Mouse (Mus musculus) stomach, embryonic 14.5 days (tissue): ENCODE results near the gene Snx3. TPM values are rescaled to one million over a fixed set of nuclear protein-coding genes. Genes with fewer than 3 reads are reported as not detected.

Experiments used
- ATAC-seq: fragments of 200-750 bp; cut with Nextera tagmentation; 2 replicates; pipeline ENCODE4 v1.8.0; 2017; ENCODE audit warnings: low read depth, moderate TSS enrichment; ENCODE audit not compliant: insufficient number of reproducible peaks, insufficient read depth, low FRiP score
- H3K27ac ChIP-seq: fragments of 300-500 bp; sonication (generic); 2 replicates; pipeline ENCODE4 v1.5.1; 2014; ENCODE audit warnings: mild to moderate bottlenecking, low read length, moderate library complexity, mixed read lengths
- H3K27me3 ChIP-seq: fragments of 300-500 bp; sonication (generic); 2 replicates; pipeline ENCODE4 v1.6.1; 2014; ENCODE audit warnings: low read length, control low read depth, mixed read lengths; ENCODE audit not compliant: control insufficient read depth, insufficient read depth
- H3K36me3 ChIP-seq: fragments of 300-500 bp; sonication (generic); 2 replicates; pipeline ENCODE4 v1.6.1; 2014; ENCODE audit warnings: mild to moderate bottlenecking, control low read depth, low read length, moderate library complexity, mixed read lengths; ENCODE audit not compliant: control insufficient read depth, insufficient read depth
- H3K4me1 ChIP-seq: fragments of 300-500 bp; sonication (generic); 2 replicates; pipeline ENCODE4 v1.6.1; 2014; ENCODE audit warnings: low read length, control low read depth, mixed read lengths; ENCODE audit not compliant: control insufficient read depth, insufficient read depth
- H3K4me2 ChIP-seq: fragments of 300-500 bp; sonication (generic); replicated peaks from 2 replicates; pipeline ENCODE4 v1.6.1; 2014; ENCODE audit warnings: low read depth, low read length, control low read depth
- H3K4me3 ChIP-seq: fragments of 300-500 bp; sonication (generic); 2 replicates; pipeline ENCODE4 v1.5.1; 2014; ENCODE audit warnings: low read depth, low read length, control low read depth
- H3K9ac ChIP-seq: fragments of 300-500 bp; sonication (generic); replicated peaks from 2 replicates; pipeline ENCODE4 v1.6.1; 2014; ENCODE audit warnings: low read depth, mild to moderate bottlenecking, control low read depth, low read length, moderate library complexity, mixed read lengths
- H3K9me3 ChIP-seq: fragments of 300-500 bp; sonication (generic); 2 replicates; pipeline ENCODE4 v1.6.1; 2016; ENCODE audit warnings: low read depth, low read length, control low read depth; ENCODE audit not compliant: control insufficient read depth
- WGBS: fragments of 180-500 bp; shearing (Covaris S2); extraction: QIAGEN DNeasy Blood & Tissue Kit; methylation state at CpG from one replicate; pipeline ENCODE4 v1.1.7; 2014; 5-methylcytosine and 5-hydroxymethylcytosine counted together
- polyA plus RNA-seq: library from polyadenylated mRNA; unstranded; fragments of >200 nt; fragmentation: Nextera tagmentation; extraction: Ambion mirVana; gene quantifications from 2 replicates; pipeline ENCODE4 v1.2.1, GENCODE M21; 2014

Snx3 gene
- polyA plus RNA-seq, 1 experiment from 2014 or later = 311 TPM

DNA sequence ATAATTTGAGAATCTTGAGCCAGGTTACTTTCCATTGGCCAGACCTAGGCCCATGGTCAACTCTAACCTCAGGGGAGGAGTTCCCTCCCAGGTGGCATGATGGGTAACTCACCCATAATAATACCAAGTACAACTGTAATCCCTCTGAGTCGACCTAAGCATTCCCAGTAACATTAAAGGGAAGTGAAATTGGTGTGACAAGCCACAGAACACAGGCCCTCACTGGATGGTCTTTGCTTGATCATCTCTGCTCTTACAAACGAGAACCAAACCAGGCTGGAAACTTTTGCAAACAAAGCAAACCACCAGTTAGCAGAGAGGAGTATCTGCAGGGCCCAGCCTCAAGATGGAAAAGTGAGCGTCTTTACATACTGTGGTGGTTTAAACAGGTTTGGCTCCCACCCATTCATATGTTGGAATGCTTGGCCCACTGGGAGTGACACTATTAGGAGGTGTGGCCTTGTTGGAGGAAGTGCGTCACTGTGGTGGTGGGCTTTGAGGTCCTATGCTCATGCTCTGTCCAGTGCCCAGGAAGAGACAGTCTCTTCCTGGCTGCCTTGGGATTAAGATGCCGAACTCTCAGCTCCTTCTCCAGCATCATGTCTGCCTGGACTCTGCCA, 57.9 kb downstream of the Snx3 start:
- Histone ChIP-seq H3K27me3 (0 out of 2 replicates have a peak, but pooled peaks cover 6% of the 10 kb centered on the region), H3K4me3 (no peak overlapping the region), H3K27ac (no peak overlapping the region), H3K4me1 (no peaks in the 10 kb centered on the region), H3K9ac (no peak overlapping the region), H3K9me3 (no peaks in the 10 kb centered on the region), H3K36me3 (no peaks in the 10 kb centered on the region), H3K4me2 (no peak overlapping the region)
- ATAC-seq = no peak
- WGBS = 70% methylated on average over 5 of the region's 5 CpGs

DNA sequence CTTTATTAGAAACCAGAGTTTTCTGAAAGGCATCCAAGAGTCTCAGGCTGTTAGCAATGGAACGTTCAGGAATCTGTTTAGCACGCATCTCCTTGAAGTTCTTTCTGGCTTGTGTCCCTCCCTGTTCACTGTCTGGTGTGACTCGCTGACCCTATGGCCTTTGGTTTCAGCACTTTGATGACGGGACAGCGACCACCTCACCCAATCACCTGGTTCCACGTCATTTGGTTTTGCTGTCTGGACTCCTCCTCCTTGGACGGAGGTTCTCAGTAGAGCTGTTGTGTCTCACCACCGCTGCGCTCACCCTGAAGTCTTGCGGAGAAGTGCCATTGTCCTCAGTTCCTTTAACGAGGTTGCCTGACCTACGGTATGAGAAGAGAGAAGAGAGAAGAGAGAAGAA, 60.4 kb downstream of the Snx3 start:
- H3K36me3 ChIP-seq = no peaks in the 10 kb centered on the region
- no peak overlapping the region for H3K4me3 ChIP-seq
- no peak overlapping the region for H3K4me2 ChIP-seq
- H3K27me3 ChIP-seq = peaks cover 13% of the 10 kb centered on the region; the same call in 1 of the 2 replicates
- 1% methylated on average over 12 of the region's 12 CpGs for WGBS
- H3K4me1 ChIP-seq = no peaks in the 10 kb centered on the region
- no peak; the same call in 1 of the 2 replicates for ATAC-seq
- H3K27ac ChIP-seq = no peak overlapping the region
- no peaks in the 10 kb centered on the region for H3K9me3 ChIP-seq
- H3K9ac ChIP-seq = no peak overlapping the region

DNA sequence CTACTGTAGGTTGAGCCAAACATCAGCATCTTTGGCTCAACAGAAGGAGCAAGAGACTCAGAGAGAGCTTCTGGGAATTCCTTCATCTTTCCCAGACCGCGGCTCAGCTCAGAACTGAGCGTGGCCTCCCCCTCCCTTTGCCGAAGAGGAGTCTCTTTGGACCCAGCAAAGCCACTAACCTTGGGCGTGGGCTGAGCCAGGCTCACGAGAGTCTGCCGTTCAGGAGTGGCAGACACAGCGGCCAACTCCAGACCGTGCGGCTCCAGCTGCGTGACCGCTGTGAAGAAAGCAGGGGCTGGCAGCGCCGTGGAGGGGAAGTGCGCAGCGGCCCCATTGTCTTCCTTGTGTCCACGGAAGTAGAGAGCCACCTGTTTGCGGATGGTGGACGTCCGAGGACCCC, 70.7 kb downstream of the Snx3 start:
- no peak for ATAC-seq
- H3K9ac ChIP-seq = no peak overlapping the region
- H3K4me3 ChIP-seq = no peak overlapping the region
- no peak overlapping the region for H3K4me2 ChIP-seq
- WGBS = 1% methylated on average over 20 of the region's 20 CpGs
- no peak overlapping the region for H3K27ac ChIP-seq
- H3K36me3 ChIP-seq = no peaks in the 10 kb centered on the region
- peaks cover 80% of the 10 kb centered on the region for H3K27me3 ChIP-seq
- H3K4me1 ChIP-seq = no peaks in the 10 kb centered on the region
- no peaks in the 10 kb centered on the region for H3K9me3 ChIP-seq

DNA sequence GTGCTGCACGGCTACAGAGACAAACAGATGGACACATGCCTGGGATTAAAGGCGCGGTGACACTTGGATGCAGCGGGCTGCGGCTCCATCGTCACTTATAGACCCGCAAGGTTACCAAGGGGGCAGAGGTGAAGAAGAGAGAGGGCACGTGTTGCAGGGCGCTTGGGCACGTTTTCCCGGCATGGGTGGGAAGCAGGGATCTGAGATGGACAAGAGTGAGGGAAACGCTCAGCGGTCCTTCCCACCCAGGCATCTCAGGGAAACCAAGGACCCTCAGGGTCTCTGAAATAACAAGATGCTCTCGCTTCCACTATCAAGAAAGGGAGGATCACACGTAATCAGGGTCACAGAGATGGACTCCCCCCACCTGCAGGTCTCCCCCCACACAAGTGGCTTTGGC, 71.1 kb downstream of the Snx3 start:
- no peak for ATAC-seq
- no peak overlapping the region for H3K9ac ChIP-seq
- H3K36me3 ChIP-seq = no peaks in the 10 kb centered on the region
- no peak overlapping the region for H3K4me3 ChIP-seq
- 3% methylated on average over 15 of the region's 15 CpGs for WGBS
- H3K4me1 ChIP-seq = no peaks in the 10 kb centered on the region
- no peaks in the 10 kb centered on the region for H3K9me3 ChIP-seq
- peaks cover 81% of the 10 kb centered on the region for H3K27me3 ChIP-seq
- H3K4me2 ChIP-seq = no peak overlapping the region
- H3K27ac ChIP-seq = no peak overlapping the region

DNA sequence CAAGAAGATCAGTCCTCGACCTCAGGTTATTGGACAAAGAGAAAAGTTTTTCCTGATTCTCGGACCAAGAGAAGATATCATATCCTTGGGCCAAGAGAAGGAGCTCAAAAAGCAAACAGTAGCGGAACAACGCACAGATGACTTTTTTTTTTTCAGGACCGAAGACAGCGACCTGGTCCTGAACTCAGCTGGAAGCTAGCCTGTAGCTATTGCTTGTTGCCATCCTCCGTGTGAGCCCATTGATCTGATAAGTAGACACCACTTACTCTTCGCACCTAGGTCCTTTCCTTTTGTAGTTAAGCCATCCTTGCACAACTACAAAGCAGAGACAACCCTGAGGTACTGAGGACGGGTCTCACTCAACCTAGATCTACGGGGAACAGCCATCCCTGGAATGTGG, 72.8 kb downstream of the Snx3 start:
- Histone ChIP-seq H3K9ac (no peak overlapping the region), H3K27me3 (peaks cover 86% of the 10 kb centered on the region), H3K4me3 (no peak overlapping the region), H3K4me2 (no peak overlapping the region), H3K4me1 (no peaks in the 10 kb centered on the region), H3K36me3 (no peaks in the 10 kb centered on the region), H3K9me3 (no peaks in the 10 kb centered on the region), H3K27ac (no peak overlapping the region)
- WGBS = 1% methylated on average over 10 of the region's 10 CpGs
- no peak for ATAC-seq

DNA sequence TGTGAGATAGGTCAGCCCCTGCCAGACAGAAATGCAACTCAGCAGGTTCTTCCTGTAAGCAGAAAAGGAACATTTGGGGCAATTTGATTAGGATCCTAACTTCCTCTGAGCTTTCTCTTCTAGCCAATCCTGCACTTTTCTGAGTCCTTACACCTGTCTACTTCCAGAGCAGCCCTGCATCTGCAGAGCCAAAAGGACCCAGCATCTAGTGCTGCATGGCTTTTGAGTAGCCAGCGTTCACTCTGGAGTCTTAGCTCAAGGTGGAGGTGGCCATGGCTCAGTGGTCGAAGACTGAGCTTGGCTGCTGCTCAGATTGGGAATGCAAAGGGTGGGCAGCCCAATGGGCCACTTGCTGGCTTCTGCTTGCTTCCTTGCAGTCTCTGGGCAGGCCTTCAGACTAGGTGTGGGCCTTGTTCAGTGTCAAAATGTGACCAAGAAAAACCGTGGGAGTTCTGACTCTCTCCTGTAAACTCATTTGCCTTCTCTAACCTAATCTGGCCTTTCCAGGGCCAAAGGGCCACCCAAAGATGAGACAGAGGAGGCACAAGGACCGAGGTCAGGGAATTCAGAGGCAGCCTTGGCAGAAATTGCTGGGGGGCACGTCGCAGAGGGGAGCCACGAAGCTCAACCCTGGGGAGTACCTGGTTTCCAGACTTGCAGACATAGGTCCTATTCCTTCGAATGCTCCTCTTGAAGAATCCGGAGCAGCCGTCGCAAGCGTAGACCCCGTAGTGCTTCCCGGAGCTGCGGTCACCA, 75.9 kb downstream of the Snx3 start:
- 2% methylated on average over 15 of the region's 15 CpGs for WGBS
- H3K27ac ChIP-seq = no peak overlapping the region
- no peak for ATAC-seq
- H3K36me3 ChIP-seq = no peaks in the 10 kb centered on the region
- no peak overlapping the region for H3K4me3 ChIP-seq
- no peak overlapping the region for H3K9ac ChIP-seq
- no peaks in the 10 kb centered on the region for H3K9me3 ChIP-seq
- H3K27me3 ChIP-seq = peaks cover 89% of the 10 kb centered on the region
- no peak overlapping the region for H3K4me2 ChIP-seq
- 0 out of 2 replicates have a peak, but pooled peaks cover 2% of the 10 kb centered on the region for H3K4me1 ChIP-seq

DNA sequence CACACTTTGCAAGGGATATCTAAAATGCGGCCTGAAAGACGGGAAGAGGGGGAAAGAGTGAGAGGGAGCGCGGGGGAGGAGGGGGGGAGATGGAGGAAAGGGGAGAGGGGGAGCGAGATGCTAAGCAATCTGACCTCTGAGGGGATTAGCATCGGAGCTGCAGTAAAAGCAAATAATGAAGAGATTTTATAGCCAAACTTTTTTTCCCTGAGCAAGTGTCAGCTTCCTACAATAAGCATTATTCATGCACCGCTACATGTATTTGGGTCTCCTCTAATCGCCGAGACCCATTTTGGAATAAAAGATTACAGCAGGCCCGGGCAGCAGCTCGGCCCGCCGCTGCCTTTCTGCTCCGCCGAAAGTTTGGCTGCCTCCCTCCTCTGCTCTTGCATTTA, 76.4 kb downstream of the Snx3 start:
- Histone ChIP-seq H3K36me3 (no peaks in the 10 kb centered on the region), H3K9me3 (no peaks in the 10 kb centered on the region), H3K9ac (no peak overlapping the region), H3K4me3 (no peak overlapping the region), H3K27ac (no peak overlapping the region), H3K4me2 (no peak overlapping the region), H3K27me3 (peaks cover 89% of the 10 kb centered on the region), H3K4me1 (0 out of 2 replicates have a peak, but pooled peaks cover 2% of the 10 kb centered on the region)
- ATAC-seq = no peak
- WGBS = 3% methylated on average over 15 of the region's 15 CpGs

DNA sequence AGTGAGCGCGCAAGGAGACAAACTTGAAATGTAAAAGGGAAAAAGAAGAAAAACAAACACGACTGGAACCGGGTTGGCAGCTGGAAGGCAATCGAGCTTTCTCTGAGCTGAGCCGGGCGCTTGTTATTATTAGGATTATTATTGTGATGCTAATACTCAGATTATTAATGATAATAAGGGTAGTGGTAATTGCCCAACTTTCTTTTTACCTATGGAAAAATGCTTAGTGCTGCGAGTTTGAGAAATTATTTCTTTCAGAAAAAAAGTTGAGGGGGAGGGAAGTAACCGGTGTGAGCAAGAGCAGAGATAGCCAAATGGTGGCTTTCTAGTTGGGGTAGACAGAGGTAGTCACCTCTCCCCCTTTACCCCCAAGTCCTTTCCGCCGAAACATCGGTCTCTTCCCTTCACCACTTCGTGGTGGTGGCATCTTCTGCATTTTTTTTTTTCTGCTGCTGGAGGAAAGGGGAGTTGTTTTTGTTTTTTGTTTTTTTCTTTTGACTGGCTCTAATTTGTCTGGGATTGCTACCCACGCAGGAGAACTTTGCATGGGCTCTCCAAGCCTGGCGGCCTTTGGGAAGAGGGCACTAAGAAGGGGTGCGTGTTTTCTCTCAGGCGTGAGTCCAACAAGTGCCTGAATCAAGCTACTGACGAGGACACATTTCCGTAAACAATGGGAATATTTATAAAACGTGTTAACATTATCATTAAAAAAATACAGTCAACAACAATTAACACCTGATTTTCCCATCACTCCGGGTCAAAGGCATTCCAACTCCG, 77.1 kb downstream of the Snx3 start:
- Histone ChIP-seq H3K9ac (no peak overlapping the region), H3K27me3 (peaks cover 86% of the 10 kb centered on the region), H3K9me3 (no peaks in the 10 kb centered on the region), H3K4me3 (no peak overlapping the region), H3K27ac (no peak overlapping the region), H3K4me1 (0 out of 2 replicates have a peak, but pooled peaks cover 2% of the 10 kb centered on the region), H3K4me2 (no peak overlapping the region), H3K36me3 (no peaks in the 10 kb centered on the region)
- 1% methylated on average over 22 of the region's 22 CpGs for WGBS
- no peak for ATAC-seq
